Mouse (Mus musculus): ENCODE data around the gene Gm4131. TPM values are rescaled to one million over a fixed set of nuclear protein-coding genes. Genes with fewer than 3 reads are reported as not detected.
A peak's percentile ranks its signal among the peaks of the same experiment; 100 is the strongest.

Gm4131 gene
- polyA plus RNA-seq, 1 experiment from 2014 or later = not detected

DNA sequence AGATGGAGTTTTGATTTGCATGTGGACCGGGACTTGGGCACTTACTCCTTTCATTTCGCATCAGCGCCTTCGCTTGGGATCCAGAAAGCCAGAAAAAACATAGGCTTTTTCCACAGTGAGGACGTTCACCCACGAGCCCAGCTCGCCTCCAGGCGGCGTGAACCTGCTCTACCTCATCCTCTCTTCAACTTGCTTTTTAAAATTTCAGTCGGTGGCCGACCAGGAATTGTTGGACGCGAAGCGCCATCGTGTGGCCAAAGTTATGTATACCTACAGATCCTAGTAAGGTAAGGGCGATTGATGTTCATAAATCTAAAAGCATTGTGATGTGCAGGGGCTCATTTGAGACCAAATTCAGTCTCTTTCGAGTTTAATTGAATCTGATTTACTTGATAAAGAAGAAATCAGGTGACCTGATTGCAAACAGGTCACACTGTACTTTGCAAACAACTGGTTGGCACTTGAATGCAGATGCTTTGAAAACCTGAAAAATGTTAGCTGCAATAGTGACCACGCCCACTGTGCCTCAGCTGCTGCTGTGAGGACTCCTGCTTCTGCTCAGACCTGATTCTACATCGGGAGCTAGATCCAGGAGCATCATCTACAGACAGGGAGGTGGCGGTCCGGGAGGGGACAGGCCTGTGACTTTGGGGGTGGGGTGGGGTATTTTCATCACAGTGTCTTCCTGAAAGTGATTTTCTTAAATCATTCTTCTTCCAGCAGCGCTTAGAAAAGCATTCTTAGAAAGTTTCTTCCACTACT lies 109.1 kb downstream of the Gm4131 start:
- no peak overlapping the region for H3K9ac ChIP-seq
- peak; percentile 63; the same call in 1 of the 2 replicates for ATAC-seq (ENCODE audit: insufficient number of reproducible peaks, low FRiP score, low TSS enrichment, low read depth)
- H3K27me3 ChIP-seq = no peaks in the 10 kb centered on the region
- no peak overlapping the region for H3K27ac ChIP-seq (replicated peaks)
- H3K4me2 ChIP-seq (replicated peaks) = peak overlapping the region; percentile 36; the same call in 1 of the 2 replicates
- 20% methylated on average over 22 of the region's 22 CpGs for WGBS
- H3K36me3 ChIP-seq = no peaks in the 10 kb centered on the region
- no peak overlapping the region for H3K4me3 ChIP-seq (replicated peaks)
- H3K9me3 ChIP-seq (replicated peaks) = no peaks in the 10 kb centered on the region
- H3K4me1 ChIP-seq = peaks cover 6% of the 10 kb centered on the region; the same call in 1 of the 2 replicates

DNA sequence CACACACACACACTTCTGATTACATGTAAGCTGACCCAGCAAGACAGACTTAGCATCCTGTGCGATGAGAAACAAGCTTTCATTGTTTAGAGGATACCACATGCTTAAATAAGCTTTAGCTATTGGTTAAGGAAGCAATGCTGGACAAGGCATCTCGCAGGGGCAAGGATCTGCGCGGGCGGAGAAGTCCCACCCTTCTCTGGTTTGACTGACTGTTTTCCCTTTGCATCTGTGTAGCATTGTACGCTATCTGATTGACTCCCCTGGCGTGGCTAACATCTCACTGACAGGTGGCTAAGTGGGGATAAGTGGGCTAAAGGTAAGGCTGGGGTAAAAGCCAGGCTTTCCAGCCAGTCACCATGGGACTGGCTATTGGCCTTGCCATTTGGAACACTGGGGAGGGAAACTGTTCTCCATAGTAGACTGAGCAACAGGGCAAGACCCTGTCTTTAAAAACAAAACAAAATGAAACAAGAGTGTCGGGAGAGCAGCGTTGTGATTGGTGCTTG lies 110.4 kb downstream of the Gm4131 start, which contains the start of gene Gucy1b2:
Gene Gucy1b2 (minus strand): TSS at position 51 of the 509 bp plus-strand sequence.
- ATAC-seq (ENCODE audit: insufficient number of reproducible peaks, low FRiP score, low TSS enrichment, low read depth) = no peak
- Histone ChIP-seq H3K9me3 (replicated peaks) (no peaks in the 10 kb centered on the region), H3K36me3 (no peaks in the 10 kb centered on the region), H3K4me1 (peaks cover 6% of the 10 kb centered on the region; the same call in 1 of the 2 replicates), H3K9ac (no peak within 1 kb of the TSS), H3K4me2 (replicated peaks) (no peak within 1 kb of the TSS), H3K4me3 (replicated peaks) (no peak within 1 kb of the TSS), H3K27me3 (no peaks in the 10 kb centered on the region), H3K27ac (replicated peaks) (no peak within 1 kb of the TSS)
- WGBS = 54% methylated on average over 9 of the region's 9 CpGs

DNA sequence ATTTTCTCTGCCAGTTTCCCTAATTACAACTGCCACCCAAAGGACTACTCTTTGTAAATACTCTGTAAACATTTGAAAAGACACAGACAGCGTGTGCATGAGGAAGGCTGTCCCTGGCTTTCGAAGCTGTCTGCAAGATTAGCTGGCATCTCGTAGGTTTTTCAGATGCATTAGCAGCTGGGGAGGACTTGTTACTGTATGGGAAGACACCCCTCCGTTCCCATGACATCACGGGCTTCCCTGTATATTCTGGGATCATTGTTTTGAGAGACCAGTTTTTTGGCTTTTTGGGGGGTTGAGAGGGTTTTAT lies 111.2 kb downstream of the Gm4131 start:
- no peak overlapping the region for H3K27ac ChIP-seq (replicated peaks)
- H3K9me3 ChIP-seq (replicated peaks) = no peaks in the 10 kb centered on the region
- ATAC-seq (ENCODE audit: insufficient number of reproducible peaks, low FRiP score, low TSS enrichment, low read depth) = no peak
- H3K36me3 ChIP-seq = no peaks in the 10 kb centered on the region
- H3K4me3 ChIP-seq (replicated peaks) = no peak overlapping the region
- 72% methylated on average over 5 of the region's 5 CpGs for WGBS
- H3K4me1 ChIP-seq = peaks cover 6% of the 10 kb centered on the region; the same call in 1 of the 2 replicates
- no peaks in the 10 kb centered on the region for H3K27me3 ChIP-seq
- H3K9ac ChIP-seq = no peak overlapping the region
- H3K4me2 ChIP-seq (replicated peaks) = no peak overlapping the region

DNA sequence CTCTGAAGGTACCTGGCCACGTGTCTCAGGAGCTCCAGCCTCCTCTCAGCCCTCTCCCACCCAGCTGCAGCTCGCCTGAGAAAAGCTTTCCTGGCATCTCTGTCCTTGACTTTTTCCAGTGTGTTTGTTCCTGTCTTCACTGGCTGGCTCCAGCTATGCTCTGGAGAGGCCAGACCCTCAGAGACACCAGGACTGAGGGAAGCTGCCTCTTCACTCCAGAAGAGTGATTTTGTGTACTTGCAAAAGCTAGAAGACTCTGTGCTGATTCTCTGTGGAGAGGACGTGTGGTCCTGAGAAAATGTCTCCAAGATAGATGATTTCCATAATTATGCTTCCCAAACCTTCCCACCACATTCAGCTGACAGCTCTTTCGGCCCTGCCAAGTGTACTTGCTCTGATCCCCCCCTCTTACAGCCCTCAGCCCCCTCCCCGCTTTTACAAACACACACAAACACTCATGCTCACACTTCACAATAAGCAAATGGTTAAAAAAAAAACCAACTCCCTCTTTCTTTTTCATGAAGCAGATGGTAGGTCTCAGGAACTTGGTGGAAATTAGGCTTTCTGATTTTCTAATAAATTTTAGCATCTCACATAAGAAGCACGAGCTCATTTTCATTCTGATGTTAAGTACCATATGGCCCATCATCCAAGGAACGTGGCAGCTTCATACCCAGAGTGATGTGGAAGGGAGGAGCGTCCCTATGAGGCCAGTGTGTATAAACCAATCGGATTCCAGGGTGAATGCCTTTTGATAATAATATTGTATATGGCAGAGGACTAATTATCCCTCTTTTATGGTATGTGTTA lies 111.8 kb downstream of the Gm4131 start:
- Histone ChIP-seq H3K9me3 (replicated peaks) (no peaks in the 10 kb centered on the region), H3K27ac (replicated peaks) (no peak overlapping the region), H3K9ac (no peak overlapping the region), H3K36me3 (no peaks in the 10 kb centered on the region), H3K4me1 (peaks cover 6% of the 10 kb centered on the region; the same call in 1 of the 2 replicates), H3K4me2 (replicated peaks) (no peak overlapping the region), H3K27me3 (no peaks in the 10 kb centered on the region), H3K4me3 (replicated peaks) (no peak overlapping the region)
- ATAC-seq (ENCODE audit: insufficient number of reproducible peaks, low FRiP score, low TSS enrichment, low read depth) = no peak
- 55% methylated on average over 9 of the region's 9 CpGs for WGBS

DNA sequence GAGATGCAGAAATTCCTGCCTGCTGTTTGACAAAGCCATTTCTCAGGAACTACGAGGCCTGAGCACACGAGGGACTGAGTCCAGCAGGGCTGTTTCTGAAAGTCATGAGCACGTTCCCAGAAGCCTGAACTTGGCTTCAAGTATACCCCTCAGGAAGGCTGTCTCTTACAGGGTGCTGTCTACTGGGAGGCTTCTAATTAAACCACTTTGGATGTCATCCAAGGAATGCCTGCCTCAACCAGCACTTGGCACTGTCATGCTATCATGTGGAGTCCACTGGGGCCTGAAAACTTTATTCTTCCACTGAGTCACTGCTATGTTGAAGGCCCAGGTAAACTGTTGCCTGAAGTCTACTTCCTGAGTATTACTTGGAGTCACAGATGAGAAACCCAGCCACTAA lies 112.6 kb downstream of the Gm4131 start:
- 55% methylated on average over 3 of the region's 3 CpGs for WGBS
- Histone ChIP-seq H3K4me3 (replicated peaks) (no peak overlapping the region), H3K9me3 (replicated peaks) (no peaks in the 10 kb centered on the region), H3K4me1 (peaks cover 6% of the 10 kb centered on the region; the same call in 1 of the 2 replicates), H3K36me3 (no peaks in the 10 kb centered on the region), H3K27me3 (no peaks in the 10 kb centered on the region), H3K27ac (replicated peaks) (no peak overlapping the region), H3K9ac (no peak overlapping the region), H3K4me2 (replicated peaks) (no peak overlapping the region)
- no peak for ATAC-seq (ENCODE audit: insufficient number of reproducible peaks, low FRiP score, low TSS enrichment, low read depth)

DNA sequence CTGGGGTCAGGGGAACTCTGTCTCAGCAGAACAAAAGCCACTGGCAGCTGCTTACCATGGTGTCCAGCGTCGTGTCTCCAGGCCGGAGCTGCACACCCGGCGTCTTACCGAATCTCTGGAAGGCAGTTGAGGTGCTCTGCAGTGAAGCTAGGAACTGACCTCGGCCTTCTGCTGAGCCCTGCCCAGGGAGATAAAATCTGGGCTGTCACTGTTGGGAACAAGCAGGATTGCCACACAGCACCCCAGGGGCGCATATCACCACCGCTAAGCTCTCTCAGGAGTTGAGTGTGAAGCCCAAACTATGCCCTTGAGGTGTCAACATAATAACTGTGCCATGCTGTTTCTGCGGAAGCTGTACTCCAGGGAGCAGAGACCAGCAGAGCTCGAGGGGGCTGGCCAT lies 113.4 kb downstream of the Gm4131 start:
- 76% methylated on average over 11 of the region's 11 CpGs for WGBS
- H3K4me2 ChIP-seq (replicated peaks) = no peak overlapping the region

DNA sequence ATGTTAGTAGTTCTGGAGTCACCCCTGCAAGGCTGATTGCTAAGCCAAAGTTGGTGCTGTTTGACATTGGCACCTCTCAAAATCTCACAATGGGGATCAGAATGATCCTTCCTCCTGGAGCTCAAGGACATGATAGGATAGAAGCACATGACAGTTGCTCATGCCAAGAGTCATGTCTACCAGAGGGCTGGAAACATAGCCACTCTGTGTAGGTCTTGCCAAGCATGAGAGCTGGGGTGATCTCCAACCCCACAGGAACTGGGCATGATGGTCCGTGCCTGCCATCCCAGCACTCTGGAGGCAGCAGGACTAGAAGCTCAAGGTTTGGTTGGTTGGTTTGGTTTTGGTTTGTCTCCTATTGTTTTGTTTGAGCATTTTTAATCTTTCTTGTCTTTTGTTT lies 116.0 kb downstream of the Gm4131 start:
- H3K36me3 ChIP-seq = no peaks in the 10 kb centered on the region
- 100% methylated on average over 1 of the region's 1 CpGs for WGBS
- H3K9ac ChIP-seq = no peak overlapping the region

More for the DNA sequence above, 113.4 kb downstream of the Gm4131 start:
- Histone ChIP-seq H3K9ac (no peak overlapping the region), H3K27me3 (no peaks in the 10 kb centered on the region), H3K4me1 (peaks cover 6% of the 10 kb centered on the region; the same call in 1 of the 2 replicates), H3K9me3 (replicated peaks) (no peaks in the 10 kb centered on the region), H3K36me3 (no peaks in the 10 kb centered on the region), H3K4me3 (replicated peaks) (no peak overlapping the region), H3K27ac (replicated peaks) (no peak overlapping the region)
- ATAC-seq (ENCODE audit: insufficient number of reproducible peaks, low FRiP score, low TSS enrichment, low read depth) = no peak

DNA sequence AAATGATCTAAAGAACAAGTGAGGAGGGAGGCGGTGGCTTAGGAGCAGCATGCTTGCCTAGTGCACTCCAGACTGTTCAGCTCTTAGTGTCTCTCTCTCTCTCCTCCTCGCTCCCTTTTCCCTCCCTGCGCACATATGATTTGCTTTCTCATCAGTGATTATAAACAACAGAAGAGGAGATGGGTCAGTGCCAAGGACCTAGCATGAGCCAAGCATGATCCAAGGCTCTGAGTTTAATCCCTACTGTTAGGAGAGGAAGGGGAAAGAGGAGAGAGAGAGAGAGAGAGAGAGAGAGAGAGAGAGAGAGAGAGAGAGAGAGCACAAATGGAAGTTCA lies 119.5 kb downstream of the Gm4131 start:
- WGBS = 63% methylated on average over 3 of the region's 3 CpGs
- H3K4me3 ChIP-seq (replicated peaks) = no peak overlapping the region
- ATAC-seq (ENCODE audit: insufficient number of reproducible peaks, low FRiP score, low TSS enrichment, low read depth) = no peak; the same call in 1 of the 2 replicates
- peaks cover 10% of the 10 kb centered on the region; the same call in 1 of the 2 replicates for H3K4me1 ChIP-seq
- no peak overlapping the region for H3K27ac ChIP-seq (replicated peaks)
- no peak overlapping the region for H3K4me2 ChIP-seq (replicated peaks)
- H3K9me3 ChIP-seq (replicated peaks) = no peaks in the 10 kb centered on the region
- H3K27me3 ChIP-seq = no peaks in the 10 kb centered on the region
- no peak overlapping the region for H3K9ac ChIP-seq
- H3K36me3 ChIP-seq = no peaks in the 10 kb centered on the region

More for the DNA sequence above, 116.0 kb downstream of the Gm4131 start:
- Histone ChIP-seq H3K4me3 (replicated peaks) (no peak overlapping the region), H3K27me3 (no peaks in the 10 kb centered on the region), H3K9me3 (replicated peaks) (no peaks in the 10 kb centered on the region), H3K27ac (replicated peaks) (no peak overlapping the region), H3K4me2 (replicated peaks) (no peak overlapping the region), H3K4me1 (no peaks in the 10 kb centered on the region)
- no peak for ATAC-seq (ENCODE audit: insufficient number of reproducible peaks, low FRiP score, low TSS enrichment, low read depth)

DNA sequence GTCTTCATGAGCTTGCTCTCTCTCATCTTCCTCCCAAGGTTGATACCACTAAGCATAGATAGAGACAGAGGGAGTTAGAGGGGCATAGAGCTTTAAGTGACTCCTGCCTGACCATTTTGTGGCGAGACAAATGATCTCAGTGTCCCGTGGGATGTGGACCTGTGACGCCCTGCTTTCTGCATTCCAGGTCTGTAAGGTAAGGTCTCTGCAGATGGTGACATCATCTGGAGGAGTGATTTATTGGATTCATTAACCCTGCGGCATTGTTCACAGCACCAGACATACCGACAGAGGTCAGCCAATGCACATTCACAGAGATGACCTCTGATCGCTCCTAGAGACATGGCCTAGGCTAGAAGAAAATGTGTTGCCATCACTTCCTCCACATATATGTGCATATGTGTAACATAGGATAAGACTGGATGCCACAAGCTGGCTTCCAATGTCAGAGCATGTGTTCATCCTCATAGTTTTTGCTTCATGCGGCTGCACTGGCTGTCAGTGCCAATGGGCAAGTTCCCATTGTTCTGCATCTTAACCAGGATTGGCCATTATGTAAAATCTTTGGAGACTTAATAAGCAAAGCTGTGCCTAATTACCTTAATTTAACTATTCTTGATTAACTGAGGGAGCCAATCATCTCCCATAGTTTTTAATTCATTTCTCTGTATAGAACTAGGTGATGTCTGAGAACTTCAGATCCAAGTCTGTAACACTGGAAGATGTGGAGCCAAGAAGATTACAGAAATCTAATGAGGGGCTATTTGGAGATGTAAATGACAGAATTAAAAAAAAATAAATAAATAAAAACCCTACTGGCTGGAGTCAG lies 120.1 kb downstream of the Gm4131 start:
- no peak for ATAC-seq (ENCODE audit: insufficient number of reproducible peaks, low FRiP score, low TSS enrichment, low read depth)
- H3K9me3 ChIP-seq (replicated peaks) = no peaks in the 10 kb centered on the region
- WGBS = 83% methylated on average over 7 of the region's 7 CpGs

DNA sequence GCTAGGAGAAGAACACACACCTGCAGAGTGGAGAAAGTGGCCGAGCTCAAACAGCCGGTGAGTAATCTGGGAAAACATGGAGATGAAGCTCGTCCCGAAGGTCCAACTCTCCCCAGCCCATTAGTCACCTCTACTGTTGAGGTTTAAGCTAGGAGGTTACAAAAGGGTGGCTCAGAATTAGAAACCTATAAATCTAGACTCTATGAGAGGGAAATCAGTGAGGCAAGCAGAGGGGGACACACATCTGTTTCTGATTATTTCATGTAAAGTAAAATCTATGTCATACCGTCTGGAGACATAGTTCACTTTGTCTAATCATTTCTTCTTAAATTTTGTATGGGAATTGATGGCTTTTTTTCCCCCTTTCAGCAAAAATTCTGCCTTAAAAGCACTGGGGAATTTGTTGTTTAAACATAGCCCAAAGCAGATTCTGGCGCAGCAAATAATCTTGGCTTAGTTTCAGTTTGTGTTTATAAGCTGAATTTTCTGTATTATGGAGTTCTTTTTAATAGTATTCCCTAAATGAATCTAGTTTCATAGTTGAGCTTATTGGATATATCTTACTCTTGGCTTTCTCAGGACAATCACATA lies 122.8 kb downstream of the Gm4131 start:
- Histone ChIP-seq H3K4me2 (replicated peaks) (no peak overlapping the region), H3K27ac (replicated peaks) (0 out of 2 replicates have a peak overlapping the region, but pooled peaks have one; percentile 39)
- no peak for ATAC-seq (ENCODE audit: insufficient number of reproducible peaks, low FRiP score, low TSS enrichment, low read depth)

More for the DNA sequence above, 120.1 kb downstream of the Gm4131 start:
- H3K27me3 ChIP-seq = no peaks in the 10 kb centered on the region
- H3K4me1 ChIP-seq = peaks cover 10% of the 10 kb centered on the region; the same call in 1 of the 2 replicates
- no peak overlapping the region for H3K27ac ChIP-seq (replicated peaks)
- no peak overlapping the region for H3K4me3 ChIP-seq (replicated peaks)
- no peak overlapping the region for H3K4me2 ChIP-seq (replicated peaks)
- H3K9ac ChIP-seq = no peak overlapping the region
- H3K36me3 ChIP-seq = no peaks in the 10 kb centered on the region

More for the DNA sequence above, 122.8 kb downstream of the Gm4131 start:
- Histone ChIP-seq H3K9me3 (replicated peaks) (no peaks in the 10 kb centered on the region), H3K4me3 (replicated peaks) (no peak overlapping the region), H3K36me3 (no peaks in the 10 kb centered on the region), H3K9ac (no peak overlapping the region), H3K27me3 (no peaks in the 10 kb centered on the region), H3K4me1 (peaks cover 10% of the 10 kb centered on the region; the same call in 1 of the 2 replicates)
- WGBS = 47% methylated on average over 6 of the region's 6 CpGs

All from embryonic facial prominence, embryonic 15.5 days (tissue).